Mouse (Mus musculus) midbrain, embryonic 13.5 days (tissue): ENCODE measurements around the gene Clec9a. TPM values are rescaled to one million over a fixed set of nuclear protein-coding genes. Genes with fewer than 3 reads are reported as not detected.

Experiments used
- ATAC-seq: fragments of 200-750 bp; cut with Nextera tagmentation; 2 replicates; pipeline ENCODE4 v1.8.0; 2017; ENCODE audit warnings: mild to moderate bottlenecking, moderate TSS enrichment, moderate library complexity
- H3K27ac ChIP-seq: fragments of 300-500 bp; sonication (generic); 2 replicates; pipeline ENCODE4 v1.5.1; 2015; ENCODE audit warnings: inconsistent platforms, mild to moderate bottlenecking, moderate library complexity
- H3K27me3 ChIP-seq: fragments of 300-500 bp; sonication (generic); 2 replicates; pipeline ENCODE4 v1.6.1; 2015; ENCODE audit warnings: mild to moderate bottlenecking, inconsistent platforms
- H3K36me3 ChIP-seq: fragments of 300-500 bp; sonication (generic); 2 replicates; pipeline ENCODE4 v1.6.1; 2015; ENCODE audit warnings: mild to moderate bottlenecking, inconsistent platforms
- H3K4me1 ChIP-seq: fragments of 300-500 bp; sonication (generic); replicated peaks from 2 replicates; pipeline ENCODE4 v1.6.1; 2015; ENCODE audit warnings: inconsistent platforms
- H3K4me2 ChIP-seq: fragments of 300-500 bp; sonication (generic); replicated peaks from 2 replicates; pipeline ENCODE4 v1.6.1; 2015; ENCODE audit warnings: moderate library complexity, mild to moderate bottlenecking, inconsistent platforms
- H3K4me3 ChIP-seq: fragments of 300-500 bp; sonication (generic); replicated peaks from 2 replicates; pipeline ENCODE4 v1.5.1; 2015; ENCODE audit warnings: mild to moderate bottlenecking, inconsistent platforms
- H3K9ac ChIP-seq: fragments of 300-500 bp; sonication (generic); replicated peaks from 2 replicates; pipeline ENCODE4 v1.6.1; 2015; ENCODE audit warnings: mild to moderate bottlenecking, inconsistent platforms
- H3K9me3 ChIP-seq: fragments of 300-500 bp; sonication (generic); 2 replicates; pipeline ENCODE4 v1.6.1; 2016; ENCODE audit warnings: mild to moderate bottlenecking, inconsistent platforms
- WGBS: fragments of 180-500 bp; shearing (Covaris S2); methylation state at CpG from one replicate; pipeline ENCODE4 v1.1.7; 2015; 5-methylcytosine and 5-hydroxymethylcytosine counted together
- polyA plus RNA-seq: library from polyadenylated mRNA; unstranded; fragments of >200 nt; fragmentation: Nextera tagmentation; extraction: Ambion mirVana; gene quantifications from 2 replicates; pipeline ENCODE4 v1.2.1, GENCODE M21; 2015

Gene Clec9a
- 0.22 and 0.23 TPM in 2 replicates for polyA plus RNA-seq

DNA sequence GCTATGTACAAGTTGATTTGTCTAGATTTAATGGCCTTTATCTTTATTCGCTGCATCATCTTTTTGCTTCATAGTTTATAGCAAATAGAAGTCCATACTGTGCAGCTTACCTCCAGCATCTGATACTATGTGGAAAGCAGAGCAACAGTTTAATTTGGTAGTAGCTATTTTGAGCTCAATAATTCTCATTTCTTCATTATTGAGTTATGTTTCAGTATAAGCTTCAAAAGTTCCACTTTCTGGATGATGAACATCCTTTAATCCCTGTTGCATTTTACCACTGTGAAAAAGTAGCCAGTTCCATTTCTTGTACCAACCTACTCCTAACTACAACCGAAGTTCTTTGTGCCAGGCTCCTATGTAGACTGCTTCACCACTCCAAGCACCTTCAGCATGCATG, at the start of gene Clec9a:
TSS of gene Clec9a (plus strand) at position 301 of the 400 bp plus-strand sequence.
- Histone ChIP-seq H3K36me3 (no peaks in the 10 kb centered on the region), H3K9ac (no peak within 1 kb of the TSS), H3K27ac (no peak within 1 kb of the TSS), H3K9me3 (no peaks in the 10 kb centered on the region), H3K4me3 (no peak within 1 kb of the TSS), H3K4me1 (no peaks in the 10 kb centered on the region), H3K4me2 (no peak within 1 kb of the TSS), H3K27me3 (no peaks in the 10 kb centered on the region)
- no peak for ATAC-seq
- 89% methylated on average over 2 of the region's 2 CpGs for WGBS

GRCm38 (mm10) chr6:129359515-129359914, 49.1 kb upstream of the Clec9a start:
- Histone ChIP-seq H3K4me3 (no peak overlapping the region), H3K4me2 (no peak overlapping the region), H3K36me3 (no peaks in the 10 kb centered on the region), H3K9ac (no peak overlapping the region), H3K27me3 (no peaks in the 10 kb centered on the region), H3K9me3 (no peaks in the 10 kb centered on the region), H3K4me1 (no peaks in the 10 kb centered on the region), H3K27ac (no peak overlapping the region)
- WGBS, result 96% methylated on average over 2 of the region's 2 CpGs
- ATAC-seq, result no peak

DNA sequence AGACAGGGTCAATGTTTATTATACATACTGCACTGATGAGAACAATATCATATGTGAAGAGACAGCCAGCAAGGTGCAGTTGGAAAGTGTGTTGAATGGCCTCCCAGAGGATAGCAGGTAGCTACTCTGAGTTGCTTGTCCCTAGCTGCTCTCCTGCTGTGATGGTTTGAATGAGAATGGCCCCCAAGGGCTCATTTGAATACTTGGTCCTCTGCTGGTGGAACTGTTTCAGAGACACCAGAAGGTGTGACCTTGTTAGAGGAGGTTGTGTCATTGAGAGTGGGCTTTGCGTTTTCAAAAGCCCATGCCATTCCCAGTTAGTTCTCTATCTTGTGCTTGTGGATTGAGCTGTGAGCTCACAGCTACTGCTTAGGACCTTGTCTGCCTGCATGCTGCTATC, 44.7 kb upstream of the Clec9a start:
- ATAC-seq, result no peak
- WGBS, result 35% methylated on average over 1 of the region's 1 CpGs
- Histone ChIP-seq H3K4me3 (no peak overlapping the region), H3K27me3 (no peaks in the 10 kb centered on the region), H3K36me3 (no peaks in the 10 kb centered on the region), H3K9ac (no peak overlapping the region), H3K27ac (no peak overlapping the region), H3K9me3 (no peaks in the 10 kb centered on the region), H3K4me2 (no peak overlapping the region), H3K4me1 (no peaks in the 10 kb centered on the region)

DNA sequence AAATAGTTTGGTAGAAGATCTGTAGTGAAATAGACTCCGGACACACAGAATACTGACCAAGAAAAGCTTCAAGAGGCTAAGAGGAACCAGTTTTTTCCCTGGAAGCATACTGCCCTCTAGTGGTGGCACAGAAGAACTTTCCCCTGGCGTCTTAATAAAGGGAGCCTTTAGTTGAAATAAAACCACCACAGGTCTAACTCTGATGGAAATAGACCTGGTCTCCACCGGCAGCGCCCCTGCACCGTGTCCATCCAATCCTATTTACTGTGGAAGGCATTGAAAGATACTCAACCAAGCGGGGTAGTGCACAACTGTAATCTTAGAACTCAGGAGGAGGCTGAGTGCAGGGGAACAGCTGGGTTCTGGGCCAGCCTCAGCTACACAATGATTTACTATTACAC, 42.7 kb upstream of the Clec9a start:
- H3K4me3 ChIP-seq, result no peak overlapping the region
- H3K4me1 ChIP-seq, result no peaks in the 10 kb centered on the region
- H3K9me3 ChIP-seq, result no peaks in the 10 kb centered on the region
- ATAC-seq, result peak; percentile 75
- no peak overlapping the region for H3K27ac ChIP-seq
- WGBS, result 15% methylated on average over 6 of the region's 6 CpGs
- H3K9ac ChIP-seq, result no peak overlapping the region
- H3K36me3 ChIP-seq, result no peaks in the 10 kb centered on the region
- no peak overlapping the region for H3K4me2 ChIP-seq
- H3K27me3 ChIP-seq, result no peaks in the 10 kb centered on the region

- Histone ChIP-seq H3K9me3 (no peaks in the 10 kb centered on the region), H3K4me3 (no peak overlapping the region), H3K9ac (no peak overlapping the region), H3K27me3 (no peaks in the 10 kb centered on the region), H3K36me3 (no peaks in the 10 kb centered on the region), H3K4me1 (no peaks in the 10 kb centered on the region), H3K27ac (no peak overlapping the region), H3K4me2 (no peak overlapping the region)
- no peak for ATAC-seq
- 71% methylated on average over 7 of the region's 7 CpGs for WGBS
These were observed 39.1 kb upstream of the Clec9a start for GRCm38 (mm10) chr6:129369374-129370132.

- H3K4me3 ChIP-seq, result no peak overlapping the region
- WGBS, result 94% methylated on average over 2 of the region's 2 CpGs
- H3K9ac ChIP-seq, result no peak overlapping the region
- H3K4me1 ChIP-seq, result no peaks in the 10 kb centered on the region
- no peaks in the 10 kb centered on the region for H3K36me3 ChIP-seq
- no peak overlapping the region for H3K27ac ChIP-seq
- ATAC-seq, result no peak
- H3K27me3 ChIP-seq, result no peaks in the 10 kb centered on the region
- no peaks in the 10 kb centered on the region; the same call in 1 of the 2 replicates for H3K9me3 ChIP-seq
- H3K4me2 ChIP-seq, result no peak overlapping the region
These were observed 33.7 kb upstream of the Clec9a start for GRCm38 (mm10) chr6:129374937-129375471.

DNA sequence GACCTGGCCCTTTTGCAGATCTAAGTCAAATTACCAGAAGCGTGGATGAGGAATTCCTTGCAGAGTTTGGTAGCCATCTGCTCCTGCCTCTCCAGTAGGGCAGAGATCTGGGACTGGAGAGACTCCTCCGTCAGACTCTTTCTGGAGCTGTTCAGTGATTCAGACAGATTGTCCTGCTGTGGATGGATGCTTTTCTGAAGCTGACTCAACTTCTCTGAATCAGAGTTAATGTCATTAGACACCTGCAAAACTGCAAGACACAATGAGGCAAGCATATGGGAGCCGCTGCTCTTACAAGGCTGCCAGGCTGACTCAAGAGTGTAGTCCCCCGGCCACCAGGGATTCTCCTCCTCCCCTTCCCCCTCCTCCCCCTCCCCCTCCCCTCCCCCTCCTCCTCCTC, 28.2 kb upstream of the Clec9a start:
- H3K4me1 ChIP-seq, result 0 out of 2 replicates have a peak, but pooled peaks cover 3% of the 10 kb centered on the region
- no peaks in the 10 kb centered on the region; the same call in 1 of the 2 replicates for H3K9me3 ChIP-seq
- no peaks in the 10 kb centered on the region for H3K27me3 ChIP-seq
- no peak overlapping the region for H3K4me2 ChIP-seq
- no peak overlapping the region for H3K27ac ChIP-seq
- ATAC-seq, result no peak
- no peak overlapping the region for H3K4me3 ChIP-seq
- H3K36me3 ChIP-seq, result no peaks in the 10 kb centered on the region
- 65% methylated on average over 4 of the region's 4 CpGs for WGBS
- H3K9ac ChIP-seq, result no peak overlapping the region

DNA sequence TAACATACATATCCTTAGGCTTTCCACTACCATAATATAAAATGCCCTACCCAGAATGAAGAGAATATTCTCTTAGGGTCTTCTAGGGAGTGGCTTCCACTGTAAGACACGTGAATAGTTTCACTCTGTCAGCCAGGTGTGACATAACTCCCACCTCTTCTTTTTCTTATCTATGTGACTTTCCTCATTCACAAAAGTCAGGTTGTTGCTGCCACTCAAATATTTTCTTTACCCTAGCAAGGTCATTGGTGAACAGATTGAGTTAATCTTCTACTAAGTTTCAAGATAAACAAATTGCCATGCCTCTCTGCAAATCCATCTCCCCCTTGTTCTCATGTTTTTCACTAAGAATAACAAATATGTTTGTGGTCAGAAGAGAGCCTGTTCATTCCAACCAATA, 26.9 kb upstream of the Clec9a start:
- Histone ChIP-seq H3K4me2 (no peak overlapping the region), H3K4me3 (no peak overlapping the region), H3K9ac (no peak overlapping the region), H3K27ac (no peak overlapping the region), H3K4me1 (0 out of 2 replicates have a peak, but pooled peaks cover 5% of the 10 kb centered on the region), H3K27me3 (no peaks in the 10 kb centered on the region), H3K9me3 (no peaks in the 10 kb centered on the region), H3K36me3 (no peaks in the 10 kb centered on the region)
- 83% methylated on average over 1 of the region's 1 CpGs for WGBS
- no peak for ATAC-seq

DNA sequence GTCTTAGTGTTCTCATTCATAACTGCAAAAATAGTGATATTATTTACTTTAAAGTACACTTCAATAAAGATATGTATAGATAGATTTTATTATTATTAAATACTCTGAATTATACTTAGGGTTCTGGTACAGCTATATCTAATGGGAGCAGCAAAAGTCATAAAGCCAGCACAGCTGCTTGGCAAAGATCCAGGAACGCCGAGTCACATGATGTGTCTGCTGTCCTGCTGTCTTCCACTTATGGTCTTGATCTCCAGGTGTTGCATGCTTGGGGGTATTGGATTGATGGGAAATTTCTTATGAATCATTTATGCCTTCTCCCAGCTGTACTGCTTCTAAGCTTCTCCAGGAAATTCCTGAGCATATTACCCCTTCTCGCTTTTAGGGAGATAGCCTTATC, 25.2 kb upstream of the Clec9a start:
- H3K4me2 ChIP-seq, result no peak overlapping the region
- H3K4me3 ChIP-seq, result no peak overlapping the region
- ATAC-seq, result no peak
- no peaks in the 10 kb centered on the region for H3K27me3 ChIP-seq
- H3K9me3 ChIP-seq, result no peaks in the 10 kb centered on the region
- H3K27ac ChIP-seq, result no peak overlapping the region
- 0 out of 2 replicates have a peak, but pooled peaks cover 5% of the 10 kb centered on the region for H3K4me1 ChIP-seq
- no peak overlapping the region for H3K9ac ChIP-seq
- WGBS, result 92% methylated on average over 3 of the region's 3 CpGs
- H3K36me3 ChIP-seq, result no peaks in the 10 kb centered on the region

- no peak overlapping the region for H3K9ac ChIP-seq
- 0 out of 2 replicates have a peak, but pooled peaks cover 5% of the 10 kb centered on the region for H3K4me1 ChIP-seq
- H3K9me3 ChIP-seq, result no peaks in the 10 kb centered on the region
- H3K36me3 ChIP-seq, result no peaks in the 10 kb centered on the region
- ATAC-seq, result no peak
- H3K4me3 ChIP-seq, result no peak overlapping the region
- no peak overlapping the region for H3K4me2 ChIP-seq
- WGBS, result 71% methylated on average over 4 of the region's 4 CpGs
- H3K27ac ChIP-seq, result no peak overlapping the region
- H3K27me3 ChIP-seq, result no peaks in the 10 kb centered on the region
These were observed 23.7 kb upstream of the Clec9a start for GRCm38 (mm10) chr6:129385000-129385399.

DNA sequence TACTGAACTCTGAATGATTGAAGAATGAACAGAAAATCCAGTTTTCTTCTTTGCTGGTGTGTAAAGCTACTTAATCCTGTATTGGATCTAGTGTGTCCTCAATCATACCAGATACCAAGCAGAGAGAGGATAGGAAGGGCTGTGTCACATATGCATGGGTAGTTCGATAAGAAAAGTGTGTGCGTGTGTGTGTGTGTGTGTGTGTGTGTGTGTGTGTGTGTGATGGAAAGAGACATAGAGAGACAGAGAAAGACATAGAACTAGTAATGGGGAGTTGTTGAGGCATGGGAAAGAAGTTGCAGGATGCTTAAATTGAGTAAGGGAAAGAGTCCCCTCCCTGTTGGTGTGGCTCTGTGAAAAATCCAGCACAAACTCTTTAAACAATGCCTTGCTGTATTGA, 22.9 kb upstream of the Clec9a start, which contains the start of gene Clec12b:
TSS of gene Clec12b (minus strand) at position 101 of the 400 bp plus-strand sequence.
- H3K9me3 ChIP-seq, result no peaks in the 10 kb centered on the region
- 0 out of 2 replicates have a peak, but pooled peaks cover 5% of the 10 kb centered on the region for H3K4me1 ChIP-seq
- no peaks in the 10 kb centered on the region for H3K36me3 ChIP-seq
- WGBS, result 83% methylated on average over 2 of the region's 2 CpGs
- ATAC-seq, result no peak
- no peak within 1 kb of the TSS for H3K4me3 ChIP-seq
- H3K4me2 ChIP-seq, result no peak within 1 kb of the TSS
- no peak within 1 kb of the TSS for H3K27ac ChIP-seq
- H3K27me3 ChIP-seq, result no peaks in the 10 kb centered on the region
- no peak within 1 kb of the TSS for H3K9ac ChIP-seq

GRCm38 (mm10) chr6:129393087-129393720, 15.5 kb upstream of the Clec9a start:
- no peak overlapping the region for H3K4me3 ChIP-seq
- ATAC-seq, result 0 out of 2 replicates have a peak, but pooled peaks have one; percentile 45
- WGBS, result 32% methylated on average over 2 of the region's 2 CpGs
- no peaks in the 10 kb centered on the region for H3K9me3 ChIP-seq
- H3K9ac ChIP-seq, result no peak overlapping the region
- H3K36me3 ChIP-seq, result no peaks in the 10 kb centered on the region
- no peaks in the 10 kb centered on the region for H3K27me3 ChIP-seq
- H3K4me1 ChIP-seq, result no peaks in the 10 kb centered on the region
- no peak overlapping the region for H3K4me2 ChIP-seq
- H3K27ac ChIP-seq, result no peak overlapping the region
